Mouse (Mus musculus) c-Kit-negative CD71-positive TER-119-positive erythroid progenitor cells, embryonic 14.5 days (primary cell): ENCODE results near the gene Nfib.

Experiments
- DNase-seq: peaks from one replicate; pipeline ENCODE4 v3.0.0-alpha.2; 2013; ENCODE audit warnings: low read depth, low spot score

Gene Nfib

DNA sequence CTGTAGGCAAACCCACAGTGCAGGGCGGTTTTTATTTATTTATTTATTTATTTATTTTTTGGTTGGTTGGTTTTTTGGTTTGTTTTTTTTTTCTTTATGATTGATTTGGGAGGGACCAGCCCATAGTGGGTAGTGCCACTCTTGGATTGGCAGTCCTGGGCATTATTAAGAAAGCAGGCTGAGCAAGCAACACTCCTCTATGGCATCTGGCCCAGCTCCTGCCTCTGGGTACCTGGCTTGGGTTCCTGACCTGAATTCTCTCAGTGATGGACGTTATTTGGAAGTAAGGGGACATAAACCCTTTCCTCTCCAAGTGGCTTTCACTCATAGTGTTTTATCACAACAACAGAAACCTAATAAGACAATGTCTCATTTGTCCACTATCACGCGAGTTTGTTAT lies 309.5 kb downstream of the Nfib start:
- DNase-seq = no peak

DNA sequence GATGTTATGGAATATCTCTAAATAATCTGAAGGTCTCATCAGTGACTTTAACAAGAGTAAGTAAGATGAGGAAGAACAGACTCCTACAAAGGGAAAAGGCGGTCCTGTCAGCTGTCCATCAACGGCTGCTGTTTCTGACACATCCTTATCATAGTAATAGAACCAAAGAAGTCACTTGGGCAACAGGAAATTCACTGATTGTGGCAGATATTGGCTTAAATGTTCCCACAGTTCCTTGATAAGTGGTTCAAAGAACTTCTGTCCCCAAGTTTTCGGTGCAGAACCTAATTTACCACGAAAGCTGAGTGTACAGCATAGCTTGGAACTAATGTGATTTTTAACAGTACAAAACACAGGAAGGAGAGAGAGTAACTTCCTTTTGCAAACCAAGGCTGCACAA lies 311.2 kb downstream of the Nfib start:
- no peak for DNase-seq

DNA sequence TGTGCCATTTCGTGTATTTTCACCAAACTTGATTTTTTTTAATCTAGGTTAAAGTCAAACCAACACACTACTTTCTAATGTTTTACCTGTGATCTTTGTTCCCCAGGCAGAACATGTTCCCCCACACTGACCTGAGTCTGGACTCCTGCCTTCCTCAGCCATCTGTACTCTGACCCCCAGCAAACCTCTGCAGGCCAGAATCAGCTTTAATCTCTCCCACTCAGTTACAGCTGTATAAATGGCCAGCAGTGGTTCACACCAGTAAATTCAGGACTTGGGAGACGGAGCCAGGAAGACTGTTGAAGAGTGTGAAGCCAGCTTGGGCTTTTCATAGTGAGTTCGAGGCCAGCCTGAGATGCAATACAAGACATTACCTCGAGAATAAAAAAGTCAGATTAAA lies 312.5 kb downstream of the Nfib start:
- DNase-seq = no peak

DNA sequence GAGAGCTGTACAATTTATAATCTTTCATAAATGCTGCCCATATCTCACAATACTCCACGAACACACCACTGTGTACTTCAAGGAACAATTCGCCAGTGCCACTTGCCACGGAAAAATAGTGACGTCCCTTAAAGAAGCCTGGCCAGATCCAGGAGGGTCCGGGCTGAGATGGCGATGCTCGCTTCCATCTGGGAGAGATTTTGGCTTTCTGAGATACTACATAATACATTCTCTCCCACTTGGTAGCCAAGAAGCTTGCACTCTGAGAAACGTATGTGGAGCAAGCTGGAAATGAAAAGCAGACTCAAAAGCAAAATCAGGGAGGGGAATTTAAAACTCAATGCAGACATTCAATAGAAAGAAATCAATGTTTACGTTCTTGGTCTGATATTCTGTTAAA lies 313.1 kb downstream of the Nfib start:
- DNase-seq = no peak

DNA sequence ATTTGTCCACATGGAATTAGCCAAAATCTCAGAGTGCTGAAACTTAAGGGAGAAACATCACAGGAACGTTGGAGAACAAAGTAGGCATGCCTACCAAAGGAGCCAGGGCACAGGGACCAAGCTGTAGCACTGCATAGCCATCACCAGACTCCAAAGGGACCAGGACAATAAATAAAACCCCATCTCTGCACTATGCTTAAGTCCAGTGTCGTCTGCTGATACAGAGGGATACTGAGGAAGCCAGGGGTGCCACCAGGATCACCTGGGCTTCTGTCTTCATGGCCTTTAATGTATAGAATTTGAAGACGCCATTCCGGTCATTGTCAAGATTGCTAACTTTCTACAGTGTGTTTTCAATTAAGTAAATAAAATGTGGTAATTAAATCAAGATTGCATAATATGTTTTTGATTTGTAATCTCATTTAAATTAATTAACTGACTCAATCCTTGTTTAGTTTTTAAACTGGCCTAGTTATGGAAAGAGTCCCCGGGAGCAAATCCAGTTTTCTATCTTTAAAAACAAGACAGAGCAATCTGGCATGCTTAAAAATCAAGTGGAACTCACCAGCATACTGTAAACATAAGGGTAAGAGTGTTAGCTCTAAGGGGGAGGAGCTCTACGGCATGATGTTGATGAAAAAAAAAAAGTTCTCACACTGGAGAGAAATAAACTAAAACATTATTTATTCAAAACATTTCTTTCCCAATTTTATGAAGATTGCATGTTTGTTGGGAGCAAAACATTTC lies 313.7 kb downstream of the Nfib start:
- DNase-seq = no peak

DNA sequence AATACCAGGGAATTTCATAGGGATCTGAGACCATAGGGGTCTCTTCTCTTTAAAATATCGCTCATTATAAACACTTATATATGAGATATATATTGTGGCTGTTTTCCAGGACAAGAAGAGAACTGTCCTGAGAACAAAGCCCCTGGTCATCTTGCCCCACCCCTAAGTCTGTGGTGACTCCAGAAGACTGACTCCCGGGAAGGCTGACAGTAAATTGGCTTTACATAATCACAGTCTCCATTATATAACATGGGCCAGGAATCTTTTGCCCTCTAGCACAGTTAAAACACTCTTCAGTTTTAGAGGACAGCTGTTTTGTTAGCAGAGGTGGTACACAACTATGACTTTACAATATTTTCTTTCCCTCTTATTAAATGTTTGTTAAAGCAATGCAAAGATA lies 315.0 kb downstream of the Nfib start:
- DNase-seq = no peak

DNA sequence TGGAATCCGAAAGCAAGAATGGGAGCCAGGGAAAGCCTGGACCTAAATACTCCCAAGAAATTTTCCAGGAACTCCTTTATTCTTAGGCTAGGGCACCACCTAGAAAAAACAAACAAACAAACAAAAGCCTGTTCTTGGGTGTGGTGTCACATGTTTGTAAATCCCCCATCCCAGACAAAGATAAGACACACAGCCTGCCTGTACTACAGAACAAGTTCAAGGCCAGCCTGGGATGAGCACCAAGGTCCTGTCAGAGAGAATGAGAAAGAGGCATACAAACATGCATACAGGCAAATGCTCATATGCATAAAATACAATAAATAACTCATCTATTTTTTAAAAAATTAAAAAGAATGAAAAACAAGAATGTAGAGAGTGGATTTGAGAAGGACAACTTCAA lies 315.7 kb downstream of the Nfib start:
- no peak for DNase-seq

DNA sequence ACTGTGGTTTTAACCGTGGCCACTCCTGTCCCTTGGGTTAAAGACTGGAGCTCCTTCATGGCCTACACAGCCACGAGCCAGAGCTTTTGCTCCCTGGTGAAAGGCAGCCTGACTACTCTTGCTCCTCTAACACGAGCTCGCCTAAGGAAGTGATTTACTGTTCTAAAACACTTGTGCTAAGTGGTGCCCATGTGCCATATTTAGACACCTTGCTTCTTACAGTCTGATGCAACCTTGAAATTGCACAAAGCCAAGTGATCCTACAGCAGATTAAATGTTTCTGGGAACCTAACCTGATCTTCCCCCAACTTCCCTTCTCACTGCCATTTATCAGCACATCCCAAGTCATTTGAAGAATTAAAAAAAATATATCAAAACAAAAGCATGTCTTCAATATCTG lies 317.9 kb downstream of the Nfib start:
- no peak for DNase-seq

DNA sequence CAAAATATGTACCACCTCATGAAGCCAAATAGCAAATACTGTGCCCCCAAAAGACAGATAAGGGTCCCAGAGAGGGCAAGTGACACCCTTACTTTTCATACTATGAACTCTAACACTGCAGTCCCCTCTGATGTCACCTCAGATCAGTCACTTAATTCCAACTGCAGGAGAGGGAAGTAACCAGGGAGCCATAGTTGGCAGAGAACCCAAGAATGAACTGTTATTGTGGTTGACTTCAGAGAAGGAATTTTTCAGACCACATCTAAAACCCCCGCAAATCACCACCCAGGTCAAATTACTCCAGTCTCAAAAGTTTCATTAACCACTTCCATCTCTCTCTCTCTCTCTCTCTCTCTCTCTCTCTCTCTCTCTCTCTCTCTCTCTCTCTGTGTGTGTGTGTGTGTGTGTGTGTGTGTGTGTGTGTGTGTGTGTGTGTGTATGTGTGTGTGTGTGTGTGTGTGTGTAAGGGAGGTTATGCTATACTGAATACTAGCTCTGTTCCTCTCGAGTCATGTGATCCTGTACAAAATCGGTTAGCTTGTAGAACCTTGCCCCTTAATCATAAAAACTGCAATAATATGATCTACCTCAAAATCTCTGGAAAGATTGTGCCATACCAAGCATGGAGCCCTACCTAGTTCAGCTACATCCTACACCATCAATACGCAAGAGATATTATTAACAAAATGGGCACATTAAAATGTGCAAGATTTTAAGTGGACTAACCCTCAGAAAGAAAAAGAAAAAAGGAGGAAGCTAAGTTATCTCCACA lies 319.1 kb downstream of the Nfib start:
- no peak for DNase-seq

DNA sequence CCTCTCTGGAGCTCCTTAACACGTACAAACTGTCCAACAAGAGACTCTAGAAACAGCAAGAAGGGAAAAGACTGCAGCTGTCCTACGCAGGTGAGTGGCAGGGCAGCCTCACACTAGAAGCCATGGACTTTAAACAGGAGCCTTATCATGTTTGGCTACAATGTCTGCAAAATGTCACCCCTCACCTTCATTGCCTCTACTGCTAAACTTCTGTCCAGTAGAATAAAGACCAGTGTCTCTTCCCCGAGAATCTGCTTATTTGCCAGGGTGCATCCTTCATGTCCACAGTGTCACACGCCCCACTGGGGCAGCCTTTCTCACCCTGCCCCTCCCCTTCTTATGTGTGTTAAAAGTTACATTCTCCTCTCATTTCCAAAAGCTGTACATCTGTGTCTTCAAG lies 319.9 kb downstream of the Nfib start:
- DNase-seq = no peak

DNA sequence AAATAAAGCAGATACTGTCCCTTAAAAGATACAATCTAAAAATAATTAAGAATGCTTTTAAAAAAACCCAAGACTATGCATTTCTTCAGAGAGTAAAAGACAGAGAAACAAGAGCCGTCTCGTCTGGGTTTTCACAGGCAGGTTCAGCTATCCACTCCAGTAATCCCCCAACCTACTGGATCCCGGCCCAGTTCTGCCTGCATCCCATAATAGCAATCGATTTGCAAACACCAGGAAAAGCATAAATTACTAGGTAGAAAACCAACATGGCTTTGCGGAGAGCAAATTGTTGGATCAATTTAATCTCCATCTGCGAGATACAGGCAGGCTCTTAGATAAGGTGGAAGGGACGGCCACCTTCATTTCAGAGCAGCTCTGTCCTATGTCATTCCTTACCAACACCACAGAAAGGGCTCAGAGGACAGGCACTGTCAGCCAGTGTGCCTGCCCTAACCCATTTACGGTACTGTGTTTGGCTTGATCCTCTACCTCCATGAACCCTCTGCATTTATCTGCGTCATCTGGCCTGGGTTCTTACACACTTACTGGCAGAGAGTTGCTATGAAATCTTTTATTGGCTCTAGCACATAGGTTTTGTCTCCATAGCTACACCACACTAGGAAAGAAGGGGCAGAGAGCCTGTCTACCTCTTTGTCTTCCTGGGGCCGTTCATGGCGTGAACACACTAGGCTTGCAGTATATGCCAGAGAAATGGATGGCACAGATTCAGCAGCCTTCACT lies 321.4 kb downstream of the Nfib start:
- DNase-seq = no peak

DNA sequence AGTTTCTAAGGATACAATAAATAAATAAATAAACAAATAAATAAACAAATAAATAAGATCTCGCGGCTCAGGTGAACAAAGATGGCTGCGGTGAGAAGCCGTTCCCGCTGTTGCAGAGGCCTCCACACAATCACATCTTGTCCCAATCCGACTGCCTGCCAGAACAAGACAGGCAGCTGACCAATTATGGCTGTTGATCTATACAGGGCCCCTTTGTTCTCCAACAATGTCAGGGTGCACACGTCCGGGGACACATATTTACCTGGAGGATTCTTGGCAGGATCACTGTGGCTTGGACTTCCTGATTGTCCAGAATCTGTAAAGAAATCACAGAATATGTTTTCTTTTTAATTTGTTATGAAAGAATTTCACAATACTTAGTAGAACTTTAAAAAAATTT lies 322.2 kb downstream of the Nfib start:
- no peak for DNase-seq

DNA sequence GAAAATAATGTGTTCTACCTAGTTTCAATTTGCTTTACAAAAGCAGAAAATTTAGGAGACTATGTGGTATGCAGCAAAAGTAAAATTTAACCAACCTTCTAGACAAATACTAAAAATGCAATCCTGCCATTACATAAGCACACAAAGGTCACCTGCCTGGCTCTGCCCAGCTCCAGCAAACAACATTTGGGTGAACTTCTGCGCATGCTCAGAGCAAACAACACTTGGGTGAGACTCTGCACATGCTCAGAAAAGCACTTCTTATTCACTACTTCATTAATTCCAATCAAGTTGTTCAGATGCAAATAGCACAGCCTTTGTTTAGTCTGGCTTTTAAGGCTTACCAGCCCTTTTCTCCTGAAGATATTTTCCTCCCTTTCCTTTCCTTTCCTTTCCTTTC lies 323.8 kb downstream of the Nfib start:
- DNase-seq = no peak

DNA sequence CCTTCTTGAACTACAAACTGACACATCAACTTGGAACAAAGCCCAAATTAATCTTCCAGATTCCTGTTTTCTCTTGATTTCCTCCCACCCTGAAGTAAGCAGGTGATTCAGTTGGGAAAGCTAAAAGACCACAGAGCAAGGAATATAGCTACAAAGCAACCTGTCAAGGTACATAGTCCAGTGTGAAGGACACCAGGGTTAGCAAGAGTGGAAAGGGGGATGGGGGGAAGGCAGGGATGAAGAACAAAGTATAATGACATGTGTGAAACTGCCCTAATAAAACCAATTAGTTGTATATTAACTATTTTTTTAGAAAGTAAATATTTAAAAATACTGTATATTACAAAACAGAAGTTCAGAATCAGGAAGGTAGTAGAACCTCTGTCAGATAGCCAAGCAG lies 325.0 kb downstream of the Nfib start:
- no peak for DNase-seq

DNA sequence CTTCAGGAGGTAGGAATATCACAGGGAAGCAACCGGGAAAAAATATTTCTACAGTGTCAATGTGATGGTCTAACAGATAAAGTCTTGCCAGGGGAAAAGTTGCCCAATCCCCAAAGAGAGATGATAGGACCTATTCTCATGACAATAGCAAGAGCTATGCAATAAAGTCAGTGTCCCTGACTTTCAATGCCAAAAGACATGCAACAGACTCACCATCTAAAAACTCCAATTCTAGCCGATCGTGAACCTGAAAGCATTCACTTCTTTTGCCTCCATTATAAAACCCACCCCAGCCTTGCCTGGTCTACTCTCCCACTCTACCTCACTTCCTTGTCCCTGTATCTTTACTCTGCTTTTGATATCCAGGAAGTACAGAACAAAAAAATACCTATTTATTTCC lies 327.5 kb downstream of the Nfib start:
- no peak for DNase-seq

DNA sequence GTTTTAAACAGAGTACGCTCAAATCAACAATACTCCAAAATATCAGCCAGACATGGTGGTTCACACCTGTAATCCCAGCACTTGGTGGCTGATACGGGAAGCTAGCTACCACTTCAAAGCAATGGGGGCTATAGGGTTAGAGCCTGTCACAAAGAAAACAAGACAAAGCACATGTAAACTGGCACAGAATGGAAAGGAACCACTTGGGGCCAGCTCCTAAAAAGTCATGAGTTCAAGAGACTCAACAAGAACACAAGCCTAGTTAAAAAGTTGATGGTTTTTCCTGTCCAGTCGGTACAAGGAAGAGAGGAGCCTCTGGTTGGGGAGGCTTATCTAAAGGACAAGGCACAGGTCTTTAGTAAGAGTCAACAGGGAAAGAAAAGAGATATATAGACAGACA lies 327.9 kb downstream of the Nfib start:
- DNase-seq = no peak

DNA sequence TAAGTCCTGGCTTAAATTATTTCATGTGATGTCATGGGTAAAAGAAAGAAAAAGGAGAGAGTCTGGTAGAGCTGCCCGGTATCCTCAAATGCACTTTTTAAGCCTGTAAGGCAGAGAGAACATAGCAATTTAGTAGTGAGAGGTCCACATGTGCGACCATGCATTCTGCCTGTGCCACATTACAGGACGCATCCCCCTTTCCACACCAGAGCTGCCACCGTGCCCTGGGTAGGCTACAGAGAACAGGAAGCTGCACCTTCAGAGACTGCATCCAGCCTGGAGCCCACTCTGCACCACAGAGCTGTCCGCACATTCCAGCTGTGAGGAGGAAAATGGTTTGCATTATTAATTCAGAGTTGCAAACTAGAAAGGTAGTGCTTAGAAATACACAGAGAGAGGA lies 331.0 kb downstream of the Nfib start:
- no peak for DNase-seq

DNA sequence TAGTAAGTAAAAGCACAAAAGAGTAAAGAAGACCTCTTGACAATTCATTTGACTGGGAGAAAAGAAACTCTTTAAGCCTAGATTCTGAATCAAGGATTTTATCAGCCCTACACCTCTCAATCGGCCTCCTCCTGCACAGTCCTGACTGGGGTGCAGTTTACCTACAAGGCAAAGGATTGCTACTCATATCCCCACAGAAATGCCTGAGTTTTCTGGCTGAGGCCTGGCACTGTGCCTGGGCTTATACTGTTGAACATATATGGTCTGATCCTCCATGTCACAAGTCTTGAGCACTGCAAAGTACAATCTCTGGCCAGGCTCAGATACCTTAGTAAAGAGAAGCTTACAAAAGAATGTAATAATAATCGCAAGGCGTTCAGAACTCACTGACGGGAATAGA lies 333.3 kb downstream of the Nfib start:
- no peak for DNase-seq

DNA sequence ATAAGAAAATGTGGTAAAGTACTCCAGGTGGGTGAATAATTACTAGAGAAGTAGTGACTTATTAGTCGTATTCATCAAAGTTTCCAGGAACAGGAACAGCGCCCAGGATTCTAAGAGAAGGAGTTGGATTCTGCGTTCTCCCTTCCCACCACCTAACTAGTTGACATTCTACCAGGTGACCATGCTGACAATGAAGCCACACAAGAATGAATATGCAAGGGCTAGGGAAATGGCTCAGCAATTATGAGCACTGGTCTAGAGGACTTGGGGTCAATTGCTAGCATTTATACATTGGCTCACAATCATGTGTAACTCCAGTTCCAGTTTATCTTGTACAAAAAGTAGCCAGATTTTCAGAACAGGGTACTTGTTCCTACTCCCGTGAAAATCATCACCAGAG lies 334.1 kb downstream of the Nfib start:
- no peak for DNase-seq

DNA sequence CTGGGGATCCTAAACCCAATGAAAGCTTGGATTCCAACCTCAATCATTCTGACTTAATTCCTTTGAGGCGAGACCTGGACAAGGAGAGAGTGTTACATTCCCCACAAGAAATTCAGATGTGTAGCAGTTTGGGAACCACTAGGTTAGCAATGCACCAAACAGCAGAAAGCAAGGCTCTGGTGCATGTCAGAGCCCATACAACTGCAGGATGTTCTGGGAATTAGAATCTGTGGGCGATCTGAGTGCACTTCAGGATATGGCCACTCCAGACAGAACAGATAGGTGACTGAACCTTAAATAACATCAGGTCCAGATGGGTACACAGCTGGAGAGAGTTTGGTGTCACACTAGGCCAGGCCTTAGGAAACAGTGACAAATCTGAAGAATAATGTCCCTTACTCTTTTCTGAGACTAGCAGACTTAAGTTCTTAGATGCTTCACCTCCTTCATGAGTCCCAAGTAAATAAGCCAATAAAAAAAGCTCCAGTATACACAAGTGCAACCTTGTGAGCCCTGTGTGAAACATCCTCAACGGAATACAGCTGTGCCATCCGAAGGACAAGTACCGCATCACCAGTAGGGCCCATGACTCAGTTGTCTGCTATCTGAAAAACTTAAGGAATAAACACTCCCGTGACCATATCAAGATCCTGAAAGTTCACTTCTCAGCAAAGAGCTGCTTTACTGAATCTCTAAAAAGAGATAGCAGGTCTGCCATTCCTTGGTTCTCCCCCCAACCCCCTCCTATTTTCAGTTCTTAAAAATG lies 336.4 kb downstream of the Nfib start:
- DNase-seq = no peak

DNA sequence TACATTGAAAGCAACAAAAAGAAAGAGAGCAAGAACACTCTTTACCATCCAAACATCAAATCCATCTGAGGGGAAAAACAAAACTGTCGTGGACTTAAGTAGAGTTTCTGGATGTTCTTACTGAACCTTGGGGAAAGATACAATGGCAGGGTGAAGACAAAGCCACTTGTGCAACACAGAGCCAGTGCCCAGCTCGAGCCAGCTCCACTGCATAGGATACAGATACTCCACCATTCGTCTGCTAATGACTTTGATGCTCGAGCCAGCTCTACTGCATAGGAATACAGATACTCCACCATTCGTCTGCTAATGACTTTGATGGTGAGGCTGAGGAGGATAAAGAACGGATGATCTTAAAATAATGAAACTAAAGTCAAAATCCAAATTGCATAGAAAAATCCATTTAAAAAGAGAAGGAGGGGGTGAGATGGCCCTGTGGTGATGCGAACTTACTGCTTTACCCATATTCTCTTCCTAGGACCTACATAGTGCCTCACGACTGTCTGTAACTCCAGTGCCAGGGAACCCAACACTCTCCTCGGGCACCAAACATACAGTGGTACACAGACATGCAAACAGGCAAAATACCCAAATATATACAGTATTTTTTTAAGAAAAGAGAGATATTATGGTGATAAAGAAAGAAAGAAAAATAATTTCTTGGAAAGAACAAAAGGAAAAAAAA lies 337.3 kb downstream of the Nfib start:
- DNase-seq = no peak
